Mouse (Mus musculus) retina, postnatal 1 day (tissue): ENCODE results near the gene Smox.
"Not testable (repeated sequence)": the region's sequence is repeated elsewhere in the genome, so short reads cannot be mapped to it uniquely, and the experiment has no call there.

Experiments
- DNase-seq: peaks from one replicate; pipeline ENCODE4 v3.0.0-alpha.2; 2012

The Smox gene

GRCm38 (mm10) chr2:131491196-131491595 lies at the start of gene Smox:
Gene Smox, plus strand, starts transcription at chr2:131491496.
- no peak for DNase-seq

GRCm38 (mm10) chr2:131443084-131443890 lies 48.0 kb upstream of the Smox start:
- peak; percentile 19 for DNase-seq

GRCm38 (mm10) chr2:131443891-131444190 lies 47.5 kb upstream of the Smox start:
- no peak for DNase-seq

- no peak for DNase-seq
Measured at GRCm38 (mm10) chr2:131446416-131446982, 44.8 kb upstream of the Smox start.

- DNase-seq: no peak
Measured at GRCm38 (mm10) chr2:131447566-131448330, 43.5 kb upstream of the Smox start.

- DNase-seq: no peak
Measured at GRCm38 (mm10) chr2:131448353-131448752, 42.9 kb upstream of the Smox start.

- DNase-seq: no peak
Measured at GRCm38 (mm10) chr2:131449720-131450119, 41.6 kb upstream of the Smox start.

- no peak for DNase-seq
Measured at GRCm38 (mm10) chr2:131450491-131450890, 40.8 kb upstream of the Smox start.

- no peak for DNase-seq
Measured at GRCm38 (mm10) chr2:131457728-131458127, 33.6 kb upstream of the Smox start.

- DNase-seq: no peak
Measured at GRCm38 (mm10) chr2:131460946-131461682, 30.2 kb upstream of the Smox start.

- DNase-seq: no peak
Measured at GRCm38 (mm10) chr2:131462991-131463390, 28.3 kb upstream of the Smox start.

GRCm38 (mm10) chr2:131464147-131464546 lies 27.1 kb upstream of the Smox start:
- no peak for DNase-seq

GRCm38 (mm10) chr2:131466732-131467131 lies 24.6 kb upstream of the Smox start:
- no peak for DNase-seq

GRCm38 (mm10) chr2:131469916-131470315 lies 21.4 kb upstream of the Smox start:
- DNase-seq: no peak

GRCm38 (mm10) chr2:131473749-131474148 lies 17.5 kb upstream of the Smox start:
- no peak for DNase-seq

GRCm38 (mm10) chr2:131477105-131477504 lies 14.2 kb upstream of the Smox start:
- DNase-seq: not testable (repeated sequence)

- no peak for DNase-seq
Measured at GRCm38 (mm10) chr2:131477917-131478316, 13.4 kb upstream of the Smox start.

GRCm38 (mm10) chr2:131478349-131478748 lies 12.9 kb upstream of the Smox start:
- DNase-seq: no peak

- DNase-seq: no peak
Measured at GRCm38 (mm10) chr2:131478916-131479315, 12.4 kb upstream of the Smox start.

GRCm38 (mm10) chr2:131481733-131482132 lies 9.6 kb upstream of the Smox start:
- no peak for DNase-seq

- no peak for DNase-seq
Measured at GRCm38 (mm10) chr2:131482478-131482877, 8.8 kb upstream of the Smox start.

- no peak for DNase-seq
Measured at GRCm38 (mm10) chr2:131483562-131483961, 7.7 kb upstream of the Smox start.

GRCm38 (mm10) chr2:131484182-131484581 lies 7.1 kb upstream of the Smox start:
- no peak for DNase-seq
